Mouse (Mus musculus): ENCODE measurements around the gene Scgb1b20.
A peak's percentile ranks its signal among the peaks of the same experiment; 100 is the strongest.
"Not testable (repeated sequence)": the region's sequence is repeated elsewhere in the genome, so short reads cannot be mapped to it uniquely, and the experiment has no call there.

The Scgb1b20 gene

GRCm38 (mm10) chr7:33372934-33373333 is at the start of gene Scgb1b20:
TSS of gene Scgb1b20 (plus strand) at chr7:33373234.
- DNase-seq (ENCODE audit: low spot score in 2 of 2) = not testable (repeated sequence)

GRCm38 (mm10) chr7:33366222-33366621 is 6.8 kb upstream of the Scgb1b20 start, which contains the start of gene Scgb2b20:
TSS of gene Scgb2b20 (minus strand) at chr7:33366322.
- DNase-seq (ENCODE audit: low spot score in 2 of 2) = not testable (repeated sequence)

DNA sequence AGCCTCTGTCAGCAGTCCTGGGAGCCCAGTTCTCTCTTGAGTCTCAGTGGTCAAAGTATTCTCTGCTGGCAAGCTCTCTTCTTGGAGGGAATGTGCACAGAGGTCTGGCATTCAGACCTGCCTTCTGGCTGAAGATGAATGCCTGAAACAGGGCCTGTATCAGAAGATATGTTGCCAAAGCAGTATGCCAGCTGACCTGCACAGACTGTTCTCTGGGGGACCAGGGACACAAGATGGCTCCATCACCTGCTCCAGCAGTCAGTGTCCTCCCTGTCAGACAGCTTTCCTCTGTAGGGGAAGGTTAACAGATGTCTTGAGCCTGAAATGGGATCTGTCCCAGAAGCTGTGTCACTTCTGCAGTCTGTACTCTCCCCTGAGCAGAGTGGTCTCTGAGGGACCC is 26.7 kb downstream of the Scgb1b20 start:
- DNase-seq (ENCODE audit: low spot score in 2 of 2) = peak in 1 of 2 experiments; percentile 56

- peak in 1 of 2 experiments; percentile 55 for DNase-seq (ENCODE audit: low spot score in 2 of 2)
Observed at GRCm38 (mm10) chr7:33401650-33402049, 28.6 kb downstream of the Scgb1b20 start.

- DNase-seq (ENCODE audit: low spot score in 2 of 2) = not testable (repeated sequence)
Observed at GRCm38 (mm10) chr7:33409681-33410080, 36.6 kb downstream of the Scgb1b20 start.

All from spleen, postnatal 4 days (tissue).